Mouse (Mus musculus) adipocyte (in vitro differentiated cells): Measurements from ENCODE around the gene Rbms1.
A peak's percentile ranks its signal among the peaks of the same experiment; 100 is the strongest.

ENCODE experiments used
- DNase-seq: peaks from one replicate; pipeline ENCODE4 v3.0.0-alpha.2; 2016; ENCODE audit warnings: low spot score

Gene Rbms1

DNA sequence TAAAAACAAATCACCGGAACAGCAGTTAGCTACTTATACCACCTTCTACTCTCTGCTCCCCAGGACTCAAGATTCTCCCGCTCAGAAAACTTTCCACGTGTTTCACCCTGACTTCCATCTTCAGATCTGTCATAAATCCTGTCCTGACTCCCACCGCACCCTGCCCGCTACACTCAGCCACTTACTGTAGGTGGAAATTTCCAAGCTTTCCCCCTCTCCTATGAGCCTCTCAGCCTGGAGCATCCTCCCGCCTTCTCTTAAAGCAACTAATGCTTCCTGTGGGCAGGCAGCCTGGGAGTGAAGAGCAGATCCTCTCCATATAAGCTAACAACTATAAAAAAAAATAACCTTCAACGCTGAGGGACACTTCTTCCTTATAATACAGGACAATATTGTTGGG, 44.6 kb downstream of the Rbms1 start:
- DNase-seq, result no peak

DNA sequence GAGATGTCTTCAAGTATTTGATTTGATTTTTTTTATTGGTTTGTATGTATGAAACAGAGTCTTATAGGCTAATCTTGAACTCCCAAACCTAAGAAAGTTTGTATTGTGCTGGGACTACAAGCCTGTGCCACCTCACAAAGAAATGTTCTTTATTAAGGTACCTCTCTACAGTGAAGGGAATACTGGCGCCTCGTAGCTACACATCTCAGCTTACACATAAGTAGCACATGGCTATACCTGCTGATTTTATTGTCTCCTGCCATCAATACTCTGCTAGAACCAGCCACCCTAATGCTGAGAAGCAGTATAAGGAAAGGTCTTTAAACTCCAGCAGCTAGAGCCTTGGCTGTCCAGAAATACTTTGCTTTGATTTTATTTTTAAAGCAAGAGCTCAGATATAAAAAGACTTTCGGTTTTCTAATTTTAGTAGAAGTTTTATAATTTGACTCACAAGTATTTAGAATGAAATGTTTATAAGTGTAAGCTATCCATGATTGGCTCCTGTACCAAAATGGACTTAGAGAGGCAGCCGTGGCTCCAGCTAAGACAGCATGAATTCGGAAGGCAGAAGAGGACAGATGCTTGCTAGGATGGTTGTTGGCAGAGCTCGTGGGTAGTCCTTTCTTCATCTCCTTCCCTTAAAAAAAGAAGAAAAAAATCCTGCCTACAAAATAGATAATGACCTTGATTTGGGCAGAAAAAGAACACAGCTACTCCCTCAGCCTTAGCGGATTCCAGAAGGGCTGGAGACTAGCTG, 48.3 kb downstream of the Rbms1 start:
- no peak for DNase-seq

DNA sequence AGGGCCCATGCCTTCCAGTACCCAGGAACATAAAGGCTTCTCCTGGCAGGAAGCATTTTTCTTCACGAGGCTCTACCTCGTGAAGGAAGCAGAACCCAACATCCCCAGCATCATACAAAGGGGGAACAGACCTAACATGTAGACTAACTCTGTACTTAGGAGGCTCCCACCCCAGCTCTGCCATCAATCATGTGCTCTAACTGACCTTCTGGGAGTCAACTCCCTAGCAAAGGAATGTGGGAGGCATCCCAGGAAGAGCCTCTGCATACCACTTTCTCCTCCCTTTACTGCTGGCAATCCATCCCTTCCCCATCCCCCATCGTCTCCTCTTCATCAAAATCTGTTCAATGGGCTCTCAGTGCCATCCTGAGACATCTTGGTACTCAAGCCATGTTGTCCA, 49.7 kb downstream of the Rbms1 start:
- DNase-seq, result no peak

DNA sequence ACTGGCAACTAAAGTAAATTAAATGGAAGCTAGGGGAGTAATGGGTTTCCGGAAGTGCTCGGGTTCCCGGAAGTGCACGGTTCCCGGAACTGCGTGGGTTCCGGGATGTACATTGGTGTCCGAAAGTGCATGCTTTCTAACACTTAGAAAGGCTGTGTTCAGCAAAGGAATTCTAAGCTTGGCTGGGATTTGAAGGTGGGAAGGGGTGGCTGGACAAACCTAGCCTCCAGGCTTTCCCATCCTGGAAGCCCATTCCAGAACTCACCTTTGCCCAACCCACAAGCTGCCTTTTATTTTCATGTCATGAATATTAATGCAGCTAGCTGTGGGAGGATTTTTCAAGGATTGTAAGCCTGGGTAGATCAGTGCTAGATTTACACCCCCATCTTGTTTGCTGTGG, 51.3 kb downstream of the Rbms1 start:
- DNase-seq, result no peak

DNA sequence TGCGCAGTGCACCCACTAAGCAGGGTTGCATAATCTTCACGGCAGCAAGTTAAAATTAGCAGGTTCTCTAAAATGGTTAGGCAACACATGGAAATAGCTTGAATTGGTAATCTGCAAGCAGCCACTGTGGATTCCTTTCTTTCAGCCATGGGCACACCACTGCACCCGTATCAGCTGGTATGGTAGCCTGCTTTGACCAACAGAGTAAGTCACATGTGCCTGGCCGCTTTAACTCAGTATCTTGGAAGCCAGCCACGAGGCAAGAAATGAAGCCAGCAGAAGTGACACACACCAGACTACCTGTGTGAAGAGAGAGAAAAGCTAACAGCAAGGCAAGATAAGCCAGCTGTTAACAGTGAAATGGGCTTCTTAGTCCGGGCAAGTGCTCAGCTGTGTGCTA, 52.2 kb downstream of the Rbms1 start:
- DNase-seq, result peak; percentile 54

DNA sequence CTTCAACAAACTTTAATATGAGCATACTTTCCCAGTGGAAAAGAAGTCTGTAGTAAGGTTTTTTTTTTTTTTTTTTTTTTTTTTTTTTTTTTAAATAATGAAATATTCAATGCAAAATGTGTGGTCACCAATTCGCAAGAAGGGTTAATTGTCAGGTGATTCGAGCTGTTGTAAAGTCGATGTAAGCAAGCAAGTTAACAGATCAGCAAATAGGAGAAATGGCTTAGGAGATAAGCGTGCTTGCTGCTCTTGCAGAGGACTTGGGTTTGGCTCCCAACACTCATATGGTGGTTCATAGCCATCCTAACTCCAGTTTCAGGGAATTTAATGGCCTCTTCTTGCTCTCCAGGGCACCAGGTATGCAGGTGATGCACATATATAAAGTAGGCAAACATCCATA, 54.4 kb downstream of the Rbms1 start:
- no peak for DNase-seq

DNA sequence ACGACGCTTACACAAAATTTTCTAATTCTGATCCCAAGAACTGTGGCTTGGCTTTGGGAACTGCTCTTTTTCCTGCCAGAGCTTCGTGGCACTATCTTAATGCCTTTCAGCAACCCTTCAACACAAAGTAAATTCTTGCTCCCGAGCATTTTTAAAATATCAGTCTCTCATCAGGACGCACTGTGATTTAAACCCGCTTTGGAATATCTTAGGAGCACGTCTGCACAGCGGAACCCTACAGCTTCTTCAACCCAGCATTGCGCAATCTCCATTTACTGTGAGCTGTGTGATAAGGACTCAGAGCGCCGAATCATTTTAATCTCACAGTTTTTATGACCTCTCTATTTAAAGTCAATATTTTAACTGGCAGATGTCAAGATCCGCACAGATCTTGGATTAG, 54.9 kb downstream of the Rbms1 start:
- DNase-seq, result no peak

DNA sequence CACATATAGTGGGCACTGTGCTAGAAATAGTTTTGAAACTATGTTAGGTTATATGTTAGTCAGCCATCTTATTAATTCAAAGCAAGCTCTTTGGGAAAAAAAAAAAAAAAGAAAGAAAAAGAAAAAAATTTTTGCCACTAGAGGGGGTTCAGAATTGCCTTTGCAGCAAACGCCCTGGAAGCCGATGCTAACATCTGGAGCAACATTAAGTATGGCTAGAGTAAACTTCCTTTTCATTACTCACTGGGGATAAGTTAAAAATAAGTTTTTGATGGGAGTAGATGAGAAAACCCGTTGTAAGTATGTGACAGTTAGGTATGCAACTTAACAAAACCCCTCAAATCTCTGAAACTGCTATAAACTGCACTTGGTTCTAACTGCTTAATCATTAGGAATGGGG, 57.7 kb downstream of the Rbms1 start:
- DNase-seq, result peak; percentile 74

DNA sequence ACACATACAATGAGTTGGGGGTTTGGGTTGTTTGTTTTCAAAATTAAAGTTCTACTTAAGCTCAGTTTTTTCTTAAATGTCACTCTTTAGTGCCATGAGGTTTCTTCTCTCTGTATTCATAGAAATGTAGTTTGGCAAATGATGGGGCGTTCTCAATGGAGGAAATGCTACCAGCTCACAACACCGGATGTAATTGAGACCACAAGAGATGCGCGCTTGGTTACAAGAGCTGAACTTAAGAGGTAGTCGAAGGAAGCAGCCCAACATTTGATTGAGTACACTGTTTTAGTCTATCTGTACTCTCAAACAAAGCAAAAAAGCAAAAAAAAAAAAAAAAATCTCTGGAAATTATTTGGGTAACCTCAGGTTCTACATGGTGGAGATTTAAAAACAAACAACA, 58.9 kb downstream of the Rbms1 start:
- no peak for DNase-seq

DNA sequence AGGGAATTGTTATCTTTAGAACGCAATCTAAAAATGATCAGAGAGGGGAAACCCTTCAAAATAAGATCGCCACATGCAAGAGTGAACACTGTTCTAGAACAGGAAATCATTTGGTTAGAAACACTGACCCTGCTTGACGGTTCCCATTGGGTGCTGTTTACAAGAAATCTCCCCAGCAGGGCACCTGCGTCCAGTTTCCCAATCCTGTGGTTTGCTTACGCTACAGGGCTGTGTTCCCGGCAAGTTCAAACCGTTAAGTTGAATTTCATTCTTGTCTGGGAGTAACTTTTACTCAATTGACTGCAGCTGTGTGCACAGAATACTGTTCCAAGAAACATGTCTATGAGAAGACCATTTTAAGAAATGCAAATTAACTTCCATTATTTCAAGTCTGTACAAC, 59.5 kb downstream of the Rbms1 start:
- peak; percentile 66 for DNase-seq

DNA sequence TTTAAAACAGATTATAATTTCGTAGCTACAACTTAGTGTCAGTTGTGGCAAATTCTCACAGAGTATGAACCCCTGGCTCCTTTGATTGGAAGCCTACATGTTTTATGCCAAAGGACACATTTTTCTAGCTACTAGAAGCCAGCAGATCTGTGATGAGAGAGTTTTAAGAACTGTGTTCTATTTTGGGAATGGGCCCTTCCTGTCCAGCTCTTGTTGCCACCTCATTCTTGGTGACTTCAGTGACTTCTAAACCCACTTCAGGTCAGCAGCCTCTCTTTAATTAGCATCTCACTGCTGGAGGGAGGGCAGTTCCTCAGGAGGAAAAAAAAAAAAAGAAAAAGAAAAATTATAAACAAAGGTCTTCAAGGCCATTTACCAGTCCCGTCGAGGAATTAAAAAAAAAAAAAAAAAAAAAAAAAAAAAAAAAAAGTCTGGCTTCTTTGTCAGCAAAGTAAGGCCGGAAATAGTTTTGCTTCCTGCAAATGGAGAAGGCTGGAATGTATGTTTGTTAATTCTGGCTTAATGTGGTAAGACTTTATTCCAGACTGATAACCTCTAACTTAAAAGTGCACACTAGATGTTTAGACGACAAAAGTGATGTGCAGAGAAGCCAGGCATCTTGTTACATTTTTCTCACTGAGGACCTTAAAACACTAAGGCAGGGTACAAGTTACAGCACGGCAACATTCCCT, 60.4 kb downstream of the Rbms1 start:
- peak; percentile 43 for DNase-seq

DNA sequence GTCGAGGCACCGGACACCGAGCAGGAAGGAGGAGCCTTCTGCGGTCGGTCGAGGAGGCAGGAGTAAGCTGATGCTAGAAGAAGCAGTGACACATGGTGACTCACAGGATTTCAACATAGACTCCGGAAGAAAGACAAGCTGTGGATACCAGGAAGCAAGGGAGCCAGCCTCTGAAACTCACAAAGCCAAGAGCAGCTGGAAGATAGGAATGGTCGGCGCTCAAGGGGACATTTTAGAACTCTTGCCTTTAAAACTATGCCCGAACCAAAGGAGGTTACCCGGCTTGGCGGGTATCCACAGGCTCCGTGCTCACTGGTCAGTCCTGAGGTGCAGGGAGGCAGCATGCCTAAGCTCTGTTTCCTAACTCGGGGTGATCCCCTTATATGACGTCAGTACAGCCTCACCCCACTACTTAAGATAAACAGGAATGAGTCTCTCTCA, 61.5 kb downstream of the Rbms1 start:
- DNase-seq, result peak; percentile 86

DNA sequence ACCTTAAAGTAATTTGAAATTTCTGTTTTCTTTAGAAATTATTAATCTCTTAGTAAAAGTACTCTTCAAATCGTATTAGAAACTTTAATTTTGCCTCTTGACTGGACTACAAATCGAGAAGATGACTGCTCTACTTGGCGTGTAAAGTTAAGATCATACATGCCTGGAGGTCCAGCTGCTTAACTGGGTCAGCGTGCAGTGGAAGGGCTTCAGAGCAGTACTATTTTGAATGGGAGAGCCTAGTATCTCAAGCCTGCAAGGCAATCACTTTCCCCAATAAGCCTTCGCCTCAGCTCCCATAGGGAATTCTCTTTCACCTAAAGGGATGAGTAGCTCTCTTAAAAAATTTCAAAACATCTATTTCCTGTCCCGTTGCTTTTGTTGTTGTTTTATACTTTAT, 62.0 kb downstream of the Rbms1 start:
- DNase-seq, result no peak

DNA sequence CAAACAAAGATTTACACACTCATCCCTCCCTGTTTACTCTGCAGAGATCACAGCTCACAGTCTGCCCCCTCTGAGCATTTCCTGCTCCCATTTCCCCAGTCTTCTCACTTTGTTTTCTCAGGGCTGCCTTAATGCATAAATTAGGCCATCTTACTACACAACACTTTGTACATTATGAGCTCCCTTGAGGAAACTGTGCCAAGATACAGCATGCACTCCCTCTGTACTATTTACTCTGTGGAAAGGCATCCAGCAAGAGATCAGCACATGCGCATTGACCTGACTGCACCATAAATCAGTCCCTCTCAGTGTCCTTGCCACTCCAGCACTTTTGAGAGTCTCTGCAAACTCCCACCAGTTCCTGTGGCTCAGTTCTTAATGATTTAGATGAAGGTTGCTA, 70.0 kb downstream of the Rbms1 start:
- peak; percentile 46 for DNase-seq

DNA sequence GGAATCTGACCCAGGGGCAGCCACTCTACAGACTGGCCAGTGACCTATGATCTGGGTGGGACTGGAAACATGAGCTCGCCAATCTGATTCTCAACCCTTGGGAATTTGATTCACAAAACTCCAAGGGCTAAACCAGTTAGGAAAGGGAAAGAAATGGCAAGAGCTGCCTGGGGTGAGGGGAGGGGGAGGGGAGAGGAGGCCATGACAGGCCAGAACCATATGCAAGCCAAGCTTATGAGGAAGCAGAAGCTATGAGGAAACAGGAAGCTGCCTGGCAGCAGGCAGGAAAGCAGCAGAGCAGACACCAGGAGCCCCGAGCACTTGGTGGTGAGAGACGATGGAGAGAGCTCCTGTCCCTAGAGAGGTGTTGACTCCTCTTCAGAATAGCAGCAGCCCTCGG, 79.1 kb downstream of the Rbms1 start:
- DNase-seq, result peak; percentile 69

DNA sequence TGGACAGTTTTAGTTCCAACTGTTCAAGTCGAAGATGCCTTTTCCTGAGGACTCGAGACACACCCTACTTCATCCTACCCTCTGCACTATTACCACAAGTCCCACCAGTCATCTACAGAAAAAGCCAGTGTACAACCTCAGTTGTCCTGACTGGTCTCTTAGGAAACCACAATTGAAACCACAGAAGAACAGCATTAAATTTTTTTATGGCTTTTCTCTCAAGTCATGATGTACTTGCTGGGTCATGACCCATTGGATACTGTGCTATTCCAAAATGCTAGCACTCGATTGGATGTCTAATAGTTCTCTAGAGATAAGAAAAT, 80.0 kb downstream of the Rbms1 start:
- peak; percentile 36 for DNase-seq

DNA sequence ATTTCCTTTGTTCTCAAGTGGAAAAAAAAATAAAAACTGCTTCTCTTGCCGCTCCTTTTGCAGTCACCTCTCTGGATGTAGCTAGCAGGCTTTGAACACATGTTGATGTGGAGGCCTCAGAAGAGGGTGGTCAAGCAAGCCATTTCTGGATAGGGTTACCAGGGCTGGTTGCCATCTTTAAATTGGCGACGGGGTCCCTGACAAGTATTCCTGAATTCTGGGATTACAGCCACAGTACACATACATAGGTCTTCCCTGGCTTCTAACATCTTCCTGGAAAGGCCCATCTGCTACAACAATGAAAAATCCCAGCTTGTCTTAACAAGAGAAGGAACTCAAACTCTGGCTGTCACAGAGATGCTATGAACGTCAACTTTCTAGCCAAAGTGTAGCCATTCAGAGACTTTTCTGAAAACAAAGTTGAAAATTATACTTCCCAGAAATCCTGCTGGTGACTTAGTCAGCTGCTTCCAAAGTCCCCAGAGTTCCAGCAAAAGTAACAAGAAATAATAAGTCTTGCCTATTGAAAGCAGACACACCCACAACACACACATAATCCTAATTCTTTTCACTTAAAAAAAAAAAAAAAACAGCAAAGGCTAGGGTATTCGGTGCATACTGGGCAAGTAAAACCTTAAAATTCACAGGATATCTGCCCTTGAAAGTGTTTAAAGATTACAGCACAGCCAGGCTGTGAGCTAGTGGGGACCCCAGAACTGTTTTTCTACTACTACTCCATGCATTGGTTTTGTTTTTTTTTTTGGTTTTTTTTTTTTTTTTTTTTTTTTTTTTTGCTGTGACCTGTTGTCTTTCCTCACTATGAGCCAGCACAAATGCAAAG, 80.6 kb downstream of the Rbms1 start:
- peak; percentile 45 for DNase-seq

DNA sequence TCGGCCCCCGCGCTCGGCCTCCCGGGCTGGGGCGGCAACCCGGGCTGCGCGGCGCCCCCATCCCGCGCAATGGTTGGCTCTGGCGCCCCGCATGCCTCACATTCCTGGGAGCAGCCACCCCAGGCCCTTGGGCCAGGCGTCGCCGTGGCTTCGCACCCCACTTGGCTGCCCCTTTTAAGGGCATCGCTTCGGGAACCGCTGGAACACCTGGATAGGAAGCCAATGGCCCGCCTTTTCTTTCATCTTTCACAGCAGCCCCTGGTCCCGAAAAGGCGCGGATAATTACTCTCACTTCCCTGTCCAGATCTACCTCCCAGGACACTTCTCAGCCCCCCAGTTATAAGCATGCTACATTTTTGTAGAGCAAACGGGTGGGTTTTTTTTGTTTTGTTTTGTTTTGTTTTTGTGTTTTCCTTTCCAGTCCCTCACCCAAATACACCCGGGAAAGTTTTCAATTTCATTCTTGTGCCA, 81.4 kb downstream of the Rbms1 start:
- peak; percentile 36 for DNase-seq

DNA sequence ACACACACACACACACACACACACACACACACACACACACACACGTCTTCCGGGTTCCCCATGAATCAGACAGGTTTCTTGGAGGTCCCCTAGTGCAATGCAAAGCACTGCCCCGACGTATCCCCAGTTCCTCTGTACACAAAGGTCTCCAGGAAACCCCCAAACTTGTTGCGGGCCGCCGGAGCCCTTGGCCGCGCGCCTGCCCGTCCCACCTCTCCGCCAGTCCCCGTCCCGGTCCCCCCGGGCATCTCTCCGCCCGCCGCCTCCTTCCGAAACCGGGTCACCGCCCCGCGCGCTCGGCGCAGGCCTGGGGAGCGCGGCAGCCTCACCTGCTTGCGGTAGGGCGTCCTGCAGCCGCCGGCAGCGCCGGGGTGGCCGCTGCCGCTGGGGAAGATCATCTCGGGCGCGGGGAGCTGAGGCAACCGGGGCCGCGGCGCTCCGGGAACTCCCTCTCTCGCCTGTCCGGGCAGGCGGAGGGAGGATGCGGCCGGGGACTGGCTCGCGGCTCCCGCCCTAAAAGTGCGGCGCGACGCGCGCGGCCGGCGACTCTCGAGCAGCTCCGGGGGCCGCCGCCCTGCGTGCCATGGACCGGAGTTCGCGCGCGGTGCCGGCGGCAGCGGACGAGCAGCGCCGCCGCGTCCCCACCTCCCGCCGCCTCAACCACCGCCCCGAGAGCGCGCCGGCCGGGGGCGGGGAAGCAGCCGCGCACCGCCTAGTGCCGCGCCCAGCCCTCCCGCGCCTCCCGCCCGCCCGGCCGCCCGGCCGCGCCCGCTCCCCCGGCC, 82.0 kb downstream of the Rbms1 start:
- peak; percentile 63 for DNase-seq

DNA sequence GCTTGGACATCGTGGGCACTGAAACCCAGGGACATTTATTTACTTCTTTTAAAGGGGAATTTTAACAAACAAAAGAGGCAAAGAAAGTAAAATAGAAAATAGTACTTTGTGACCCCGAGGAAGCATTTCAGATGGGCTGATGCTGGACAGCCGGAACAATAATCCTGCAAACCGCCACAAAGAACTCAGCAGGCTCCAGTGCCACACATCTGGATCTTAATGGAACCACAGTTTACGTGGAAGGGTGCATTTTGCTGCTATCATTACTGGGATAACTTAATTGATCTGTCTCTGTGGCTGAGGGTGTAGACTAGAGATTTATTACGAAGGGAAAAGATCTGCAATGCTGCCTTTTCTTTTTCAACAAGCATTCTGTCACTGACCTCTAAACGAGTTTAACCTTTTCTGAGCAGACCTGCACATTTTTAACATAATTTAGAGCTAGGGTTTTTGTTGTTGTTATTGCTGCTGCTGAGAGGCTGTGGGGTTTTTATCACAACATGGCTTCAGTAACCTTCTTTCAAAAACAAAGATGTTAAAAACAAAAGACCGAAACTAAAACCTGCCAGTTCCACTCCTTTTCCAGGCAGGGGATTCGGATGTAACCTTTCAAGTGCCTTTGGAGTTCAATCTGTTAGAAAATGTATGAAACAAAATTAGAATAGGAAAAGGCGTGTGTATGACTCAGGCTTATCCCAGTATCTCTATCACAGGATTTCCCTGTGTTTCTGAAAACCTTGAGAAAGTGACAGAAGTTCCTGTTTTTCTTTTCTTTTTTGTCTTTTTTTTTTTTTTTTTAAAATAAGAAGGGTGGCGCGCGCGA, 82.8 kb downstream of the Rbms1 start:
- DNase-seq, result peak; percentile 46

DNA sequence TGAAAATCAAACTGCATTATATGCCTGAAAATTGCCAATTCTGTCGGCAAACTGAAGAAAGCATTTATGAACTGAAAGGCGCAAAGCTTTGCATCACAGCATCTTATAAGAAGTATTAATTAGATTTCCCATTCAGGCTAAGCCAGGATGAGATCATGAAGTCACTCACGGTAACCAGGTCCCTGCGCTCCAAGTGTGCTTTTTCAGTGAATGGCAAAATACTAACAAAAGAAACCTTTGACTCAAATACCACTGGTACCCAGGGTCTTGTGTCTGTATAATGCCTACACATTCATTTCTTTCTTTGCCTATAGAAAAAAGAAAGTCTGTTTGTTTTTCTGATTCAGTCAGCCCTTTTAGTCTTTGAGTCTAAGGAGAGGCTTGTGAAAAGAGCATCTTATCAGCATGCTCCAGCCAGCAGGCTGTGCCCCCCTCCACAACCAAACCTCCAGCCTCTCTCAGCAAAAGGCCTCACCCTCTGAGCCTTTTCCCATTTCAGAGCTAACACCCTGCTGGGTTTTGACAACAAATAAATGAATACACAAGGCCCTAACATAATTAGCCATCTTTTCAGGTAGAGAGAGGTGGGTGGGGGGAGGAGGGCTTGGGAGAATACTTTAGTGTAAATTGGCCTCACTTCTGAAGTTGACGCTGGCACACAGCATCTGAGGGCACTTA, 83.7 kb downstream of the Rbms1 start:
- DNase-seq, result peak; percentile 19
